Mouse (Mus musculus) embryonic fibroblast, embryonic 13.5 days (primary cell): ENCODE measurements around the gene Gm28035.

ENCODE experiments used
- CTCF ChIP-seq: IDR thresholded peaks from 2 replicates; pipeline ENCODE4 v1.5.1; 2011; ENCODE audit warnings: mild to moderate bottlenecking, control low read depth, low read length, moderate library complexity, borderline replicate concordance; ENCODE audit not compliant: insufficient read depth
- POLR2A ChIP-seq: IDR thresholded peaks from 2 replicates; pipeline ENCODE4 v1.6.1; 2011; ENCODE audit warnings: low read depth, mild to moderate bottlenecking, control low read depth, low read length, moderate library complexity

GRCm38 (mm10) chr2:30214745-30215144, 25.6 kb upstream of the Gm28035 start:
- no peak for TF ChIP-seq CTCF
- no peak for TF ChIP-seq POLR2A
